ENCODE assay signal across 13 mouse cellular contexts in the genomic region with DNA sequence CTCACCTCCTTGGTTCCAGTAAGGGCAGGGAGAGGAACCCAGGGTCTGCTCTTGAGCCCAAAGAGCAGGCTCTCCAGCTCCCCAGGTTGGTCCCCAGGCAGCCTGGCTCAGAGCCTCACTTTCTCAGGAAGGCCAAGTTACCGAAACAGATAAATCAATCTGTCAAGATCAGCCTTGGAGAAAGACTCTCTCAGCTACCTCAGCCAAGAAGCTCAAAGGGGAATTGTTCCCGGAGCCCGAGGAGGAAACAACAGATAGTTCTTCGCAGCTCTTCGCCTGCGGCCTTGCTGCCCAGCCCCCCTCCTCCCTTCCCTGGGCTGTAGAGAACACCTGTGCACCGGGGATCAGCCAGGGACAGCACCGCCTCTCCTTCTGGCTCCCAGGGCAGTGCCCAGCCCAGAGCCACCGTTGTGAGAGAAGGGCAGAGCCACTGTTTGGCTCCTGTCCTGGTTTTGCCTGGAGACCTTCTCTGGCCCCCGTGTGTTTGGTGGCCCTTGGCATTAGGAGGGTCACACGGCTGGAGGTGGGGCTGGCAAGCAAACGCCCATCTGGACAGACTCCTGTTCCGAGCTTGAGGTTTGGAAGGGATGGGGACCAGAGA. TPM values are rescaled to one million over a fixed set of nuclear protein-coding genes. Genes with fewer than 3 reads are reported as not detected.
DNase-seq lines count a peak whose midpoint lies in the region; ATAC-seq and TF ChIP-seq lines count a peak whose summit lies in the region.
"Had no signal": no experiment of that assay in that cellular context is flagged by ENCODE, and none has a peak within 500 bp of the region (broad histone marks: within the 10 kb centered on the region; RNA-seq: fewer than 3 reads in every experiment).

No protein-coding gene starts in this region.

- H3K9me3 ChIP-seq in kidney, postnatal 0 days (replicated peaks; ENCODE audit: low read length) = no peaks in the 10 kb centered on the region
- H3K9me3 ChIP-seq: heart, embryonic 13.5 days; megakaryocyte, embryonic 14.5 days had no signal

- no peaks in the 10 kb centered on the region for H3K36me3 ChIP-seq in kidney, postnatal 0 days (ENCODE audit: insufficient read depth, low read length)
- H3K36me3 ChIP-seq: heart, embryonic 13.5 days had no signal

- H3K4me1 ChIP-seq in kidney, postnatal 0 days (replicated peaks; ENCODE audit: insufficient read depth, low read length) = no peaks in the 10 kb centered on the region

- intact Hi-C loops in left cerebral cortex, postnatal 4 days (cut with DNase I) = loop anchor here (5.0 to 10.0 kb wide), 3 partner anchors 137 to 827 kb away; a partner anchor contains a TSS
- intact Hi-C loops in left cerebral cortex, postnatal 36 days (cut with DNase I) = loop anchor here (5.0 kb wide), 1 partner anchor 379 kb away; no protein-coding TSS in a partner anchor

- peak; percentile 38 to 84 for DNase-seq in adrenal gland, adult (ENCODE audit: inconsistent age in 2 of 2, low spot score in 1 of 2)
- no peak for DNase-seq in adrenal gland, postnatal 4 days (ENCODE audit: low spot score in 2 of 2)
- DNase-seq in left cerebral cortex, postnatal 4 days = peak; percentile 59
- DNase-seq in left cerebral cortex, postnatal 36 days (ENCODE audit: low spot score in 2 of 2) = no peak
- DNase-seq in cerebellum, adult 18-20 months = peak; percentile 46 to 63
- DNase-seq in kidney, postnatal 0 days (ENCODE audit: low spot score) = peak; percentile 63
- no peak for DNase-seq in left cerebral cortex, adult 11 months (ENCODE audit: low spot score)
- DNase-seq in right cerebral cortex, postnatal 14 days = no peak
- DNase-seq: gastrocnemius, adult 2 months; liver, postnatal 0 days had no signal

- H3K9ac ChIP-seq in kidney, postnatal 0 days (ENCODE audit: low read depth, low read length) = no peak overlapping the region
- H3K9ac ChIP-seq: heart, embryonic 13.5 days; liver, postnatal 0 days had no signal

- H3K27ac ChIP-seq in kidney, postnatal 0 days = no peak overlapping the region
- H3K27ac ChIP-seq: gastrocnemius, adult 2 months; heart, embryonic 13.5 days had no signal

- WGBS in kidney, postnatal 0 days = 26% methylated on average over 13 of the region's 13 CpGs

- no peaks in the 10 kb centered on the region for H3K27me3 ChIP-seq in kidney, postnatal 0 days (ENCODE audit: insufficient read depth, low read length)

- H3K4me2 ChIP-seq in kidney, postnatal 0 days (ENCODE audit: low read length) = no peak overlapping the region
- H3K4me2 ChIP-seq: heart, embryonic 13.5 days had no signal

- H3K4me3 ChIP-seq in kidney, postnatal 0 days (replicated peaks; ENCODE audit: low read depth, low read length) = no peak overlapping the region
- H3K4me3 ChIP-seq: gastrocnemius, adult 2 months; heart, embryonic 13.5 days; megakaryocyte, embryonic 14.5 days had no signal

- no peak for ATAC-seq in kidney, postnatal 0 days (replicated peaks; ENCODE audit: low FRiP score, low read depth)
- ATAC-seq: intestine, postnatal 0 days; liver, postnatal 0 days had no signal

- no peak for TF ChIP-seq CTCF in kidney, postnatal 0 days (IDR thresholded peaks at IDR 0.05; ENCODE audit: low read depth)

RNA-seq across cellular contexts. Expression of a gene that starts 44.6 kb away (rescaled TPM):
- total RNA-seq in adrenal gland, postnatal 4 days (2021) = 1 to 10 TPM; 3.9 to 4.3 TPM
- total RNA-seq in left cerebral cortex, postnatal 4 days (2021) = 1 to 10 TPM; 2.9 to 3.3 TPM
- 1 to 10 TPM; 3.2 to 4.8 TPM for total RNA-seq in left cerebral cortex, postnatal 36 days (2021)
- polyA plus RNA-seq in kidney, postnatal 0 days (2015; fragmentation: Nextera tagmentation; extraction: Ambion mirVana) = 2.6 and 4.2 TPM in 2 replicates

Comparison
In these comparisons a context has a peak if more than half of its experiments do, and no peak if none do; other contexts are left out.
1. DNase-seq: peak in adrenal gland, adult (2 of 2), left cerebral cortex, postnatal 4 days (single experiment), cerebellum, adult 18-20 months (2 of 2) and kidney, postnatal 0 days (single experiment); none in adrenal gland, postnatal 4 days (0 of 2), left cerebral cortex, postnatal 36 days (0 of 2), left cerebral cortex, adult 11 months (single experiment) and right cerebral cortex, postnatal 14 days (single experiment).